Mouse (Mus musculus) frontal cortex, adult (tissue): ENCODE measurements around the gene Nudc.
"Not testable (repeated sequence)": the region's sequence is repeated elsewhere in the genome, so short reads cannot be mapped to it uniquely, and the experiment has no call there.

ENCODE experiments used
- ATAC-seq: cut with Nextera tagmentation; 2 replicates; pipeline ENCODE4 v1.9.2; 2017; ENCODE audit warnings: mild to moderate bottlenecking, moderate library complexity, mixed read lengths; ENCODE audit not compliant: low TSS enrichment

The Nudc gene

GRCm38 (mm10) chr4:133536652-133537051, 9.1 kb downstream of the Nudc start:
- no peak for ATAC-seq

- no peak for ATAC-seq
These were observed 9.7 kb downstream of the Nudc start for GRCm38 (mm10) chr4:133536081-133536480.

GRCm38 (mm10) chr4:133532777-133533176, 13.0 kb downstream of the Nudc start:
- ATAC-seq = no peak

- no peak for ATAC-seq
These were observed 18.0 kb downstream of the Nudc start for GRCm38 (mm10) chr4:133527788-133528187.

GRCm38 (mm10) chr4:133521502-133521901, 24.3 kb downstream of the Nudc start:
- peak; percentile 78; the same call in 1 of the 2 replicates for ATAC-seq

- no peak for ATAC-seq
These were observed 26.5 kb downstream of the Nudc start for GRCm38 (mm10) chr4:133519369-133519665.

- ATAC-seq = no peak
These were observed 27.0 kb downstream of the Nudc start, which contains the start of gene Kdf1 for GRCm38 (mm10) chr4:133518601-133519368. Gene Kdf1 (plus strand): TSS chr4:133518963.

- ATAC-seq = peak; percentile 85
These were observed 32.8 kb downstream of the Nudc start for GRCm38 (mm10) chr4:133512972-133513371.

GRCm38 (mm10) chr4:133512511-133512910, 33.3 kb downstream of the Nudc start:
- not testable (repeated sequence) for ATAC-seq

GRCm38 (mm10) chr4:133511050-133511449, 34.7 kb downstream of the Nudc start:
- ATAC-seq = no peak

GRCm38 (mm10) chr4:133508990-133509389, 36.8 kb downstream of the Nudc start:
- peak; percentile 56; the same call in 1 of the 2 replicates for ATAC-seq

- ATAC-seq = no peak
These were observed 39.2 kb downstream of the Nudc start for GRCm38 (mm10) chr4:133506573-133506972.

GRCm38 (mm10) chr4:133504755-133505485, 40.9 kb downstream of the Nudc start:
- ATAC-seq = no peak

- ATAC-seq = no peak
These were observed 41.5 kb downstream of the Nudc start for GRCm38 (mm10) chr4:133504300-133504699.

GRCm38 (mm10) chr4:133501514-133501913, 44.3 kb downstream of the Nudc start:
- no peak for ATAC-seq

- ATAC-seq = peak; percentile 78
These were observed 47.6 kb downstream of the Nudc start, which contains the start of gene Trnp1 for GRCm38 (mm10) chr4:133498160-133498724. Gene Trnp1 (minus strand): TSS chr4:133498550.

- ATAC-seq = 0 out of 2 replicates have a peak, but pooled peaks have one; percentile 17
These were observed 48.2 kb downstream of the Nudc start for GRCm38 (mm10) chr4:133497461-133498159.

- peak; percentile 28 for ATAC-seq
These were observed 48.9 kb downstream of the Nudc start for GRCm38 (mm10) chr4:133496738-133497445.

- no peak for ATAC-seq
These were observed 50.1 kb downstream of the Nudc start for GRCm38 (mm10) chr4:133495711-133496110.

- no peak for ATAC-seq
These were observed 50.9 kb downstream of the Nudc start for GRCm38 (mm10) chr4:133494867-133495266.

- 0 out of 2 replicates have a peak, but pooled peaks have one; percentile 31 for ATAC-seq
These were observed 51.4 kb downstream of the Nudc start for GRCm38 (mm10) chr4:133494432-133494831.
